Mouse (Mus musculus): Measurements from ENCODE around the gene Swt1.
"Not testable (repeated sequence)": the region's sequence is repeated elsewhere in the genome, so short reads cannot be mapped to it uniquely, and the experiment has no call there.

Swt1 gene

GRCm38 (mm10) chr1:151428263-151429221 is at the start of gene Swt1, which contains the start of gene Trmt1l:
Swt1 (minus strand) TSS chr1:151428455.
Trmt1l (plus strand) TSS chr1:151428542.
- peak; percentile 98 for DNase-seq

GRCm38 (mm10) chr1:151472386-151472785 is 44.1 kb upstream of the Swt1 start:
- DNase-seq, result not testable (repeated sequence)

- no peak for DNase-seq
Observed at GRCm38 (mm10) chr1:151471429-151471828, 43.2 kb upstream of the Swt1 start.

GRCm38 (mm10) chr1:151466571-151466970 is 38.3 kb upstream of the Swt1 start:
- no peak for DNase-seq

GRCm38 (mm10) chr1:151464914-151465313 is 36.7 kb upstream of the Swt1 start:
- no peak for DNase-seq

- no peak for DNase-seq
Observed at GRCm38 (mm10) chr1:151461265-151461664, 33.0 kb upstream of the Swt1 start.

- no peak for DNase-seq
Observed at GRCm38 (mm10) chr1:151457087-151457486, 28.8 kb upstream of the Swt1 start.

GRCm38 (mm10) chr1:151451946-151452345 is 23.7 kb upstream of the Swt1 start:
- no peak for DNase-seq

GRCm38 (mm10) chr1:151450851-151451250 is 22.6 kb upstream of the Swt1 start:
- DNase-seq, result no peak

- no peak for DNase-seq
Observed at GRCm38 (mm10) chr1:151449866-151450265, 21.6 kb upstream of the Swt1 start.

- DNase-seq, result no peak
Observed at GRCm38 (mm10) chr1:151435431-151435830, 7.2 kb upstream of the Swt1 start.

- DNase-seq, result no peak
Observed at GRCm38 (mm10) chr1:151429316-151429715, 1.1 kb upstream of the Swt1 start.

- DNase-seq, result no peak
Observed at GRCm38 (mm10) chr1:151427888-151428262, 380 bp downstream of the Swt1 start.

- no peak for DNase-seq
Observed at GRCm38 (mm10) chr1:151426947-151427600, 1.2 kb downstream of the Swt1 start.

- no peak for DNase-seq
Observed at GRCm38 (mm10) chr1:151422178-151422577, 6.1 kb downstream of the Swt1 start.

GRCm38 (mm10) chr1:151409827-151410226 is 18.4 kb downstream of the Swt1 start:
- DNase-seq, result no peak

GRCm38 (mm10) chr1:151390029-151390428 is 38.2 kb downstream of the Swt1 start:
- no peak for DNase-seq

- DNase-seq, result no peak
Observed at GRCm38 (mm10) chr1:151377353-151377752, 50.9 kb downstream of the Swt1 start.

- no peak for DNase-seq
Observed at GRCm38 (mm10) chr1:151372823-151373222, 55.4 kb downstream of the Swt1 start.

- DNase-seq, result no peak
Observed at GRCm38 (mm10) chr1:151371543-151371942, 56.7 kb downstream of the Swt1 start.

- no peak for DNase-seq
Observed at GRCm38 (mm10) chr1:151370573-151370972, 57.7 kb downstream of the Swt1 start.

GRCm38 (mm10) chr1:151368444-151368843 is 59.8 kb downstream of the Swt1 start:
- no peak for DNase-seq

- no peak for DNase-seq
Observed at GRCm38 (mm10) chr1:151367721-151368324, 60.4 kb downstream of the Swt1 start.
